In the genomic region with DNA sequence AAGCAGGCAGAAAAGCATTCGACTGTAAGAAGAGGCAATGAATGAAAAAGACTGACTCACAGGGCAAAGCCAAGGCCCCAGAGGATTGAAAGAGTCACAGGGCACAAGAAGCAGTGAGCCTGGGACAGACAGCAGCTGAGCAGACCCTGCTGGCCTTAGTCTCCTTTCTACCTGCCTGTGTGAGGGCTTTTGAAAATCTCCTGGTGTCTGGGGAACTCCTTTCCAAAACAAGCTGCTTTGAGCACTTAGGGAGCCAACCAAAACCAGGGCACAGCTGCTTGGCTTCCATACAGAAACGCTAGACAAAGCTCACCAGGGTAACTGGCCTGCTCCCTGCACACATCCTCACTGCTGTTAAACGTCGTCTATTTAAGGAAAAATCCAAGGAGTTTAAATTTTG, we compare ENCODE assay signal across 10 mouse cellular contexts.
DNase-seq lines count a peak whose midpoint lies in the region; ATAC-seq and TF ChIP-seq lines count a peak whose summit lies in the region.
"Had no signal": no experiment of that assay in that cellular context is flagged by ENCODE, and none has a peak within 500 bp of the region (broad histone marks: within the 10 kb centered on the region; RNA-seq: fewer than 3 reads in every experiment).

No protein-coding gene starts in this region.

- H3K9ac ChIP-seq in forebrain, embryonic 12.5 days: no peak overlapping the region
- no peak overlapping the region for H3K9ac ChIP-seq in limb, embryonic 13.5 days
- no peak overlapping the region for H3K9ac ChIP-seq in heart, embryonic 11.5 days (ENCODE audit: low read depth, low read length)

- no peaks in the 10 kb centered on the region for H3K9me3 ChIP-seq in forebrain, embryonic 12.5 days
- H3K9me3 ChIP-seq in limb, embryonic 13.5 days: no peaks in the 10 kb centered on the region
- H3K9me3 ChIP-seq in heart, embryonic 11.5 days (replicated peaks; ENCODE audit: control insufficient read depth, low read length): no peaks in the 10 kb centered on the region

- H3K27ac ChIP-seq in forebrain, embryonic 12.5 days: peak overlapping the region; percentile 65; the same call in 1 of the 2 replicates
- H3K27ac ChIP-seq in limb, embryonic 13.5 days: peak overlapping the region; percentile 80
- no peak overlapping the region for H3K27ac ChIP-seq in heart, embryonic 11.5 days (ENCODE audit: low read depth, low read length)
- H3K27ac ChIP-seq in kidney, adult 2 months (ENCODE audit: insufficient read depth, low read depth, low read length): no peak overlapping the region

- no peaks in the 10 kb centered on the region for H3K27me3 ChIP-seq in forebrain, embryonic 12.5 days
- no peaks in the 10 kb centered on the region for H3K27me3 ChIP-seq in limb, embryonic 13.5 days
- H3K27me3 ChIP-seq in heart, embryonic 11.5 days (ENCODE audit: control insufficient read depth, insufficient read depth, low read length): no peaks in the 10 kb centered on the region
- H3K27me3 ChIP-seq in kidney, adult 2 months (replicated peaks; ENCODE audit: control insufficient read depth, insufficient read depth, low read length): no peaks in the 10 kb centered on the region

- intact Hi-C loops in heart, postnatal 10 days (cut with DNase I): no loop called here

- ATAC-seq in forebrain, embryonic 12.5 days (ENCODE audit: low FRiP score): no peak
- 0 out of 2 replicates have a peak, but pooled peaks have one; percentile 65 for ATAC-seq in limb, embryonic 13.5 days (ENCODE audit: low FRiP score, low read depth)
- no peak for ATAC-seq in heart, embryonic 11.5 days (replicated peaks; ENCODE audit: insufficient number of reproducible peaks, low FRiP score, low TSS enrichment)

- no peak for TF ChIP-seq POLR2A in kidney, adult 2 months (IDR thresholded peaks at IDR 0.05; ENCODE audit: low read depth, low read length)

- no peak overlapping the region for H3K4me2 ChIP-seq in forebrain, embryonic 12.5 days
- no peak overlapping the region; the same call in 1 of the 2 replicates for H3K4me2 ChIP-seq in limb, embryonic 13.5 days (replicated peaks)
- H3K4me2 ChIP-seq in heart, embryonic 11.5 days: no peak overlapping the region

- no peaks in the 10 kb centered on the region for H3K36me3 ChIP-seq in forebrain, embryonic 12.5 days (replicated peaks)
- no peaks in the 10 kb centered on the region; the same call in 1 of the 2 replicates for H3K36me3 ChIP-seq in limb, embryonic 13.5 days
- H3K36me3 ChIP-seq in heart, embryonic 11.5 days (ENCODE audit: control insufficient read depth, insufficient read depth, low read length): no peaks in the 10 kb centered on the region
- no peaks in the 10 kb centered on the region for H3K36me3 ChIP-seq in kidney, adult 2 months (ENCODE audit: control insufficient read depth, insufficient read depth, low read length)

- DNase-seq in 3T3-L1 (ENCODE audit: low read depth, low spot score): peak; percentile 48
- peak; percentile 69 for DNase-seq in Muller cell, postnatal 12 days (ENCODE audit: inconsistent ontology term)
- DNase-seq in heart, postnatal 10 days: no peak
- DNase-seq in kidney, adult 2 months: no peak
- no peak for DNase-seq in spleen, postnatal 14 days (ENCODE audit: low spot score in 2 of 2)
- DNase-seq: heart, postnatal 4 days; thymus, adult 18-20 months had no signal

- no peak for TF ChIP-seq CTCF in kidney, adult 2 months (conservative IDR thresholded peaks at IDR 0.05; ENCODE audit: insufficient read depth, insufficient read length, low read depth, low read length)

- WGBS in forebrain, embryonic 12.5 days: 50% methylated on average over 4 of the region's 4 CpGs
- 13% methylated on average over 4 of the region's 4 CpGs for WGBS in limb, embryonic 13.5 days
- 63% methylated on average over 4 of the region's 4 CpGs for WGBS in heart, embryonic 11.5 days (ENCODE audit: insufficient replicate concordance)
- WGBS in kidney, adult 2 months: 56% methylated on average over 4 of the region's 4 CpGs

- no peak overlapping the region for H3K4me3 ChIP-seq in forebrain, embryonic 12.5 days (replicated peaks)
- H3K4me3 ChIP-seq in limb, embryonic 13.5 days: no peak overlapping the region
- H3K4me3 ChIP-seq in heart, embryonic 11.5 days (ENCODE audit: low read depth, low read length): no peak overlapping the region
- H3K4me3 ChIP-seq in kidney, adult 2 months (ENCODE audit: insufficient read depth, low read depth, low read length): no peak overlapping the region

- peaks cover 6% of the 10 kb centered on the region for H3K4me1 ChIP-seq in forebrain, embryonic 12.5 days
- peaks cover 46% of the 10 kb centered on the region for H3K4me1 ChIP-seq in limb, embryonic 13.5 days
- H3K4me1 ChIP-seq in heart, embryonic 11.5 days (ENCODE audit: control insufficient read depth, insufficient read depth, low read length): no peaks in the 10 kb centered on the region
- H3K4me1 ChIP-seq in kidney, adult 2 months (ENCODE audit: control insufficient read depth, insufficient read depth, low read length): no peaks in the 10 kb centered on the region

Comparison
In these comparisons a context has a peak if more than half of its experiments do, and no peak if none do; other contexts are left out.
1. DNase-seq: peak in 3T3-L1 (single experiment) and Muller cell, postnatal 12 days (single experiment); none in heart, postnatal 10 days (0 of 2), kidney, adult 2 months (single experiment) and spleen, postnatal 14 days (0 of 2).
2. H3K27ac ChIP-seq: peak in forebrain, embryonic 12.5 days (single experiment) and limb, embryonic 13.5 days (single experiment); none in heart, embryonic 11.5 days (single experiment) and kidney, adult 2 months (single experiment).